Mouse (Mus musculus) CH12.LX (cell line): ENCODE data around the gene Smim6. TPM values are rescaled to one million over a fixed set of nuclear protein-coding genes. Genes with fewer than 3 reads are reported as not detected.

Experiments used
- DNase-seq: peaks from one replicate; pipeline ENCODE4 v3.0.0-alpha.2; 2013; ENCODE audit errors: extremely low read depth
- H3K27ac ChIP-seq: 2 replicates; pipeline ENCODE4 v1.5.1; 2012; ENCODE audit warnings: low read depth, mild to moderate bottlenecking, control low read depth, moderate library complexity; ENCODE audit not compliant: insufficient read depth
- H3K27me3 ChIP-seq: replicated peaks from 2 replicates; pipeline ENCODE3; 2012; ENCODE audit warnings: inconsistent platforms
- H3K36me3 ChIP-seq, 2 experiments: replicated peaks in 1 of 2; 2 replicates each; pipeline versions ENCODE3 to v1.6.1; 2012; ENCODE audit warnings: inconsistent platforms in 1 of 2, low read length in 1 of 2, mild to moderate bottlenecking in 1 of 2, mixed read lengths in 1 of 2, moderate library complexity in 1 of 2; ENCODE audit not compliant: control insufficient read depth in 1 of 2, insufficient read depth in 1 of 2
- H3K4me1 ChIP-seq, 2 experiments: 2 replicates each; pipeline ENCODE4 v1.6.1; 2012; ENCODE audit warnings: inconsistent platforms in 1 of 2, moderate library complexity in 1 of 2; ENCODE audit not compliant: insufficient read depth in 2 of 2, control insufficient read depth in 1 of 2
- H3K4me2 ChIP-seq: 2 replicates; pipeline ENCODE4 v1.6.1; 2012; ENCODE audit warnings: low read depth, mild to moderate bottlenecking, control low read depth; ENCODE audit not compliant: poor library complexity, insufficient read depth, severe bottlenecking
- H3K4me3 ChIP-seq, 3 experiments: fragments of 150-350 bp in 1 of 3; sonication (generic) in 1 of 3; replicated peaks in 1 of 3; 2 replicates each; pipeline versions ENCODE3 to v1.5.1; 2011 to 2012; ENCODE audit warnings: low read depth in 2 of 3, low read length in 2 of 3, mild to moderate bottlenecking in 2 of 3, moderate library complexity in 2 of 3, control low read depth in 1 of 3, improper control_type of control experiment in 1 of 3, inconsistent platforms in 1 of 3, mixed read lengths in 1 of 3; ENCODE audit not compliant: poor library complexity in 1 of 3
- H3K79me2 ChIP-seq: replicated peaks from 2 replicates; pipeline ENCODE4 v1.6.1; 2012; ENCODE audit warnings: mild to moderate bottlenecking, moderate library complexity; ENCODE audit not compliant: control insufficient read depth, poor library complexity, insufficient read depth, severe bottlenecking; ENCODE audit errors: extremely low read depth
- H3K9ac ChIP-seq: 2 replicates; pipeline ENCODE4 v1.6.1; 2012; ENCODE audit warnings: low read depth, mild to moderate bottlenecking, control low read depth, moderate library complexity; ENCODE audit not compliant: insufficient read depth
- H3K9me3 ChIP-seq: replicated peaks from 2 replicates; pipeline ENCODE3; 2012; ENCODE audit warnings: low read length, inconsistent platforms, mixed read lengths
- BHLHE40 ChIP-seq: IDR thresholded peaks from 2 replicates; pipeline ENCODE4 v1.6.1; 2011; ENCODE audit warnings: mild to moderate bottlenecking, low read depth, low read length, improper control_type of control experiment
- CHD1 ChIP-seq: IDR thresholded peaks from 2 replicates; pipeline ENCODE4 v1.6.1; 2012; ENCODE audit warnings: low read depth, low read length, improper control_type of control experiment, inconsistent platforms
- CHD2 ChIP-seq: IDR thresholded peaks from 2 replicates; pipeline ENCODE4 v1.6.1; 2011; ENCODE audit warnings: low read length, improper control_type of control experiment
- CTCF ChIP-seq, 2 experiments: IDR thresholded peaks in 1 of 2; conservative IDR thresholded peaks in 1 of 2; 2 replicates each; pipeline ENCODE4 v1.5.1; 2011 to 2012; ENCODE audit warnings: low read depth in 2 of 2, low read length in 2 of 2, improper control_type of control experiment in 1 of 2, inconsistent platforms in 1 of 2, mild to moderate bottlenecking in 1 of 2, moderate library complexity in 1 of 2
- E2F4 ChIP-seq: IDR thresholded peaks from 2 replicates; pipeline ENCODE4 v1.6.1; 2011; ENCODE audit warnings: low read depth, low read length, improper control_type of control experiment; ENCODE audit not compliant: insufficient replicate concordance
- EP300 ChIP-seq: IDR thresholded peaks from 2 replicates; pipeline ENCODE4 v1.6.1; 2011; ENCODE audit warnings: low read length, improper control_type of control experiment
- GABPA ChIP-seq: IDR thresholded peaks from 2 replicates; pipeline ENCODE4 v1.6.1; 2012; ENCODE audit warnings: low read depth, low read length, improper control_type of control experiment, inconsistent platforms; ENCODE audit not compliant: insufficient replicate concordance
- IRF4 ChIP-seq: IDR thresholded peaks from 2 replicates; pipeline ENCODE4 v1.6.1; 2014; ENCODE audit warnings: low read depth, mild to moderate bottlenecking, inconsistent platforms, low read length, improper control_type of control experiment
- JUN ChIP-seq: IDR thresholded peaks from 2 replicates; pipeline ENCODE4 v1.6.1; 2011; ENCODE audit warnings: low read depth, mild to moderate bottlenecking, low read length, improper control_type of control experiment, moderate library complexity; ENCODE audit not compliant: insufficient read depth
- JUND ChIP-seq: conservative IDR thresholded peaks from 2 replicates; pipeline ENCODE4 v1.6.1; 2011; ENCODE audit warnings: low read depth, low read length, improper control_type of control experiment
- MAX ChIP-seq: IDR thresholded peaks from 2 replicates; pipeline ENCODE4 v1.6.1; 2011; ENCODE audit warnings: low read length, improper control_type of control experiment
- MAZ ChIP-seq: IDR thresholded peaks from 2 replicates; pipeline ENCODE4 v1.6.1; 2012; ENCODE audit warnings: low read depth, mild to moderate bottlenecking, inconsistent platforms, low read length, improper control_type of control experiment, moderate library complexity
- MXI1 ChIP-seq: IDR thresholded peaks from 2 replicates; pipeline ENCODE4 v1.6.1; 2011; ENCODE audit warnings: mild to moderate bottlenecking, low read depth, low read length, improper control_type of control experiment
- MYC ChIP-seq: IDR thresholded peaks from 2 replicates; pipeline ENCODE4 v1.6.1; 2011; ENCODE audit warnings: low read depth, mild to moderate bottlenecking, improper control_type of control experiment, low read length
- NRF1 ChIP-seq: IDR thresholded peaks from 2 replicates; pipeline ENCODE4 v1.6.1; 2014; ENCODE audit warnings: low read depth, mild to moderate bottlenecking, inconsistent platforms, low read length, improper control_type of control experiment, moderate library complexity
- SIN3A ChIP-seq: IDR thresholded peaks from 2 replicates; pipeline ENCODE4 v1.6.1; 2012; ENCODE audit warnings: low read length, improper control_type of control experiment, inconsistent platforms
- SMC3 ChIP-seq: IDR thresholded peaks from 2 replicates; pipeline ENCODE4 v1.6.1; 2011; ENCODE audit warnings: low read depth, low read length, improper control_type of control experiment
- TCF12 ChIP-seq: IDR thresholded peaks from 2 replicates; pipeline ENCODE4 v1.6.1; 2014; ENCODE audit warnings: low read depth, mild to moderate bottlenecking, inconsistent platforms, low read length, improper control_type of control experiment
- USF2 ChIP-seq: conservative IDR thresholded peaks from 2 replicates; pipeline ENCODE4 v1.6.1; 2011; ENCODE audit warnings: low read depth, low read length, improper control_type of control experiment
- ZC3H11A ChIP-seq: IDR thresholded peaks from 2 replicates; pipeline ENCODE4 v1.6.1; 2012; ENCODE audit warnings: low read depth, mild to moderate bottlenecking, inconsistent platforms, low read length, improper control_type of control experiment
- ZMIZ1 ChIP-seq: IDR thresholded peaks from 2 replicates; pipeline ENCODE4 v1.6.1; 2012; ENCODE audit warnings: low read depth, mild to moderate bottlenecking, inconsistent platforms, low read length, improper control_type of control experiment
- ZNF384 ChIP-seq: IDR thresholded peaks from 2 replicates; pipeline ENCODE4 v1.6.1; 2012; ENCODE audit warnings: low read depth, low read length, improper control_type of control experiment, inconsistent platforms
- dilution Hi-C: fragments of 300-500 bp; cut with MboI; formaldehyde crosslinking; loops from 2 replicates; pipeline ENCODE4 v1.14.3; 2020; ENCODE audit warnings: low sequenced_read_pairs; ENCODE audit not compliant: extremely low pct_unique_long_range_greater_than_20kb, extremely low pct_ligation_motif_present
- in situ Hi-C: fragments of 300-500 bp; cut with MboI; formaldehyde crosslinking; loops from 3 replicates; pipeline ENCODE4 v1.14.3; 2019; ENCODE audit warnings: low sequenced_read_pairs, low pct_ligation_motif_present, low pct_unique_long_range_greater_than_20kb, mixed read lengths
- polyA plus RNA-seq: library from polyadenylated mRNA; unstranded; fragments of >175 nt; gene quantifications from 2 replicates; pipeline ENCODE4 v1.2.1, GENCODE M21; 2012; ENCODE audit warnings: low read depth; ENCODE audit not compliant: insufficient read length
- total RNA-seq, 2 experiments: library from RNA; depleted of rRNA; stranded (reverse); fragments of 300-350 nt in 1 of 2; fragments of >200 nt in 1 of 2; gene quantifications; 2 replicates each; pipeline ENCODE4 v1.2.3; 2012 to 2014

Smim6 gene
- total and polyA plus RNA-seq, 3 experiments = 0.21 to 0.56 TPM; not detected in 1

- TF ChIP-seq TCF12 = no peak
- TF ChIP-seq ZNF384 = no peak
- no peak for TF ChIP-seq MAZ
- TF ChIP-seq MAX = no peak
- no peak for TF ChIP-seq E2F4
- no peak for TF ChIP-seq CHD2
- TF ChIP-seq ZMIZ1 = no peak
- Histone ChIP-seq H3K9ac (no peak overlapping the region), H3K4me3 (no peak overlapping the region), H3K27ac (no peak overlapping the region), H3K9me3 (no peaks in the 10 kb centered on the region), H3K4me1 (peaks cover 0 to 10% of the 10 kb centered on the region in 2 experiments; a peak in 2 of 4 replicates), H3K36me3 (peaks cover 48 to 89% of the 10 kb centered on the region in 2 experiments), H3K27me3 (no peaks in the 10 kb centered on the region), H3K4me2 (no peak overlapping the region), H3K79me2 (no peaks in the 10 kb centered on the region)
- in situ Hi-C loops = no loop called here
- dilution Hi-C loops = no loop called here
- DNase-seq = no peak
Observed at GRCm38 (mm10) chr11:115911134-115911561, 669 bp upstream of the Smim6 start.

GRCm38 (mm10) chr11:115916579-115916978, 4.8 kb downstream of the Smim6 start:
- no peak overlapping the region for H3K27ac ChIP-seq

GRCm38 (mm10) chr11:115918637-115919036, 6.8 kb downstream of the Smim6 start:
- H3K27ac ChIP-seq = no peak overlapping the region
- H3K4me2 ChIP-seq = no peak overlapping the region
- H3K36me3 ChIP-seq = peaks cover 54 to 83% of the 10 kb centered on the region in 2 experiments
- H3K79me2 ChIP-seq = no peaks in the 10 kb centered on the region
- H3K27me3 ChIP-seq = no peaks in the 10 kb centered on the region
- H3K9me3 ChIP-seq = no peaks in the 10 kb centered on the region
- TF ChIP-seq SIN3A (no peak), JUND (no peak), MYC (no peak), CHD2 (no peak), BHLHE40 (no peak), IRF4 (no peak), SMC3 (no peak)
- in situ Hi-C loops (no loop called here), dilution Hi-C loops (no loop called here)
- peaks cover 0 to 12% of the 10 kb centered on the region in 2 experiments; a peak in 1 of 4 replicates for H3K4me1 ChIP-seq
- H3K9ac ChIP-seq = no peak overlapping the region
- H3K4me3 ChIP-seq = no peak overlapping the region
- DNase-seq = no peak

More at GRCm38 (mm10) chr11:115916579-115916978, 4.8 kb downstream of the Smim6 start:
- DNase-seq = no peak
- Histone ChIP-seq H3K9ac (no peak overlapping the region), H3K36me3 (peaks cover 53 to 82% of the 10 kb centered on the region in 2 experiments), H3K9me3 (no peaks in the 10 kb centered on the region), H3K27me3 (no peaks in the 10 kb centered on the region), H3K79me2 (no peaks in the 10 kb centered on the region), H3K4me2 (no peak overlapping the region), H3K4me1 (peaks cover 0 to 7% of the 10 kb centered on the region in 2 experiments; a peak in 1 of 4 replicates), H3K4me3 (no peak overlapping the region)
- in situ Hi-C loops = no loop called here
- no peak for TF ChIP-seq NRF1
- TF ChIP-seq SMC3 = no peak
- no peak for TF ChIP-seq CHD1
- TF ChIP-seq TCF12 = no peak
- no peak for TF ChIP-seq USF2
- TF ChIP-seq ZNF384 = no peak
- TF ChIP-seq MYC = no peak
- TF ChIP-seq GABPA = no peak
- TF ChIP-seq ZC3H11A = no peak
- no peak for TF ChIP-seq MAZ
- no peak for TF ChIP-seq MXI1
- TF ChIP-seq EP300 = no peak
- TF ChIP-seq JUN = no peak
- no peak for TF ChIP-seq CTCF (conservative IDR thresholded peaks at IDR 0.05 in 1 of 2, IDR thresholded peaks at IDR 0.05 in 1 of 2; ENCODE audit: low read depth in 2 of 2, low read length in 2 of 2)
- dilution Hi-C loops = no loop called here
